Mouse (Mus musculus) kidney, postnatal 4 days (tissue): Measurements from ENCODE around the gene Gid4.

ENCODE experiments used
- DNase-seq, 2 experiments: peaks; one replicate each; pipeline ENCODE4 v3.0.0; 2021; ENCODE audit warnings: mixed read lengths in 2 of 2

Gid4 gene

GRCm38 (mm10) chr11:60416963-60417716 is at the start of gene Gid4:
Gene Gid4, plus strand, starts transcription at chr11:60417145.
- DNase-seq: peak; percentile 99 to 100

GRCm38 (mm10) chr11:60367256-60367655 is 49.7 kb upstream of the Gid4 start:
- DNase-seq: no peak

GRCm38 (mm10) chr11:60368909-60369308 is 48.0 kb upstream of the Gid4 start:
- no peak for DNase-seq

- no peak for DNase-seq
Observed at GRCm38 (mm10) chr11:60369448-60369847, 47.5 kb upstream of the Gid4 start.

- no peak for DNase-seq
Observed at GRCm38 (mm10) chr11:60370431-60370830, 46.5 kb upstream of the Gid4 start.

- no peak for DNase-seq
Observed at GRCm38 (mm10) chr11:60374481-60374880, 42.5 kb upstream of the Gid4 start.

GRCm38 (mm10) chr11:60383518-60383917 is 33.4 kb upstream of the Gid4 start:
- DNase-seq: no peak

GRCm38 (mm10) chr11:60384762-60385421 is 32.1 kb upstream of the Gid4 start:
- DNase-seq: peak in 1 of 2 experiments; percentile 21

- DNase-seq: no peak
Observed at GRCm38 (mm10) chr11:60385946-60386345, 31.0 kb upstream of the Gid4 start.

- no peak for DNase-seq
Observed at GRCm38 (mm10) chr11:60387944-60388343, 29.0 kb upstream of the Gid4 start.

- DNase-seq: no peak
Observed at GRCm38 (mm10) chr11:60391346-60391745, 25.6 kb upstream of the Gid4 start.

- DNase-seq: peak; percentile 51
Observed at GRCm38 (mm10) chr11:60396546-60396945, 20.4 kb upstream of the Gid4 start.

- DNase-seq: no peak
Observed at GRCm38 (mm10) chr11:60397172-60397571, 19.8 kb upstream of the Gid4 start.

GRCm38 (mm10) chr11:60406606-60407005 is 10.3 kb upstream of the Gid4 start:
- no peak for DNase-seq

GRCm38 (mm10) chr11:60412173-60412572 is 4.8 kb upstream of the Gid4 start:
- peak; percentile 72 to 74 for DNase-seq

GRCm38 (mm10) chr11:60412921-60413320 is 4.0 kb upstream of the Gid4 start:
- DNase-seq: no peak

GRCm38 (mm10) chr11:60416590-60416962 is 369 bp upstream of the Gid4 start:
- DNase-seq: no peak

- DNase-seq: no peak
Observed at GRCm38 (mm10) chr11:60417717-60418472, 950 bp downstream of the Gid4 start, which contains the start of gene Atpaf2. Gene Atpaf2, minus strand, starts transcription at chr11:60418457.

- DNase-seq: peak; percentile 11 to 27
Observed at GRCm38 (mm10) chr11:60418473-60418803, 1.5 kb downstream of the Gid4 start.

- DNase-seq: no peak
Observed at GRCm38 (mm10) chr11:60422046-60422668, 5.2 kb downstream of the Gid4 start.

- no peak for DNase-seq
Observed at GRCm38 (mm10) chr11:60423006-60423405, 6.1 kb downstream of the Gid4 start.

- DNase-seq: no peak
Observed at GRCm38 (mm10) chr11:60426417-60426816, 9.5 kb downstream of the Gid4 start.

- DNase-seq: no peak
Observed at GRCm38 (mm10) chr11:60427628-60428027, 10.7 kb downstream of the Gid4 start.
